Mouse (Mus musculus) E14TG2a.4 (cell line): ENCODE measurements at regions not wholly inside any gene's neighbourhood (a gene's known extent, or its start where the extent isn't known, plus 50 kb on each side); places are given as distances from the start of the nearest gene placed in this dataset.

Source experiments
- CTCF ChIP-seq: conservative IDR thresholded peaks from 2 replicates; pipeline ENCODE4 v1.5.1; 2014; ENCODE audit warnings: low read length
- NANOG ChIP-seq: IDR thresholded peaks from 2 replicates; pipeline ENCODE4 v1.6.1; 2014; ENCODE audit warnings: borderline replicate concordance, low read length, mixed read lengths
- POU5F1 ChIP-seq: IDR thresholded peaks from 2 replicates; pipeline ENCODE4 v1.6.1; 2014; ENCODE audit warnings: low read length, borderline replicate concordance

GRCm38 (mm10) chr2:92531996-92532395 lies 67.5 kb upstream of the Chst1 start:
- TF ChIP-seq CTCF (no peak), POU5F1 (no peak), NANOG (no peak)
